Mouse (Mus musculus): ENCODE results near the gene Prop1.

GRCm38 (mm10) chr11:50915671-50916320 is 37.8 kb downstream of the Prop1 start, which contains the start of gene Zfp2:
- no peak for TF ChIP-seq MEF2A (IDR thresholded peaks at IDR 0.05; ENCODE audit: extremely low read depth, insufficient replicate concordance, low read depth, low read length, poor library complexity, severe bottlenecking)
- TF ChIP-seq MAFK (IDR thresholded peaks at IDR 0.05; ENCODE audit: borderline replicate concordance, low read depth, low read length): no peak
- no peak for TF ChIP-seq ZC3H11A (IDR thresholded peaks at IDR 0.05; ENCODE audit: low read depth, low read length)
- no peak for TF ChIP-seq CTCF (IDR thresholded peaks at IDR 0.05 in 2 of 3, conservative IDR thresholded peaks at IDR 0.05 in 1 of 3; ENCODE audit: control insufficient read depth in 1 of 3, insufficient read depth in 1 of 3, low read depth in 2 of 3, low read length in 3 of 3, poor library complexity in 1 of 3, severe bottlenecking in 1 of 3)
- TF ChIP-seq BHLHE40 (IDR thresholded peaks at IDR 0.05; ENCODE audit: borderline replicate concordance, low read depth, low read length): no peak
